Mouse (Mus musculus): ENCODE data around the gene Olfr1047. TPM values are rescaled to one million over a fixed set of nuclear protein-coding genes. Genes with fewer than 3 reads are reported as not detected.
"Not testable (repeated sequence)": the region's sequence is repeated elsewhere in the genome, so short reads cannot be mapped to it uniquely, and the experiment has no call there.

The Olfr1047 gene
- polyA plus RNA-seq (2016; fragmentation: Nextera tagmentation; extraction: Ambion mirVana) = not detected in 2 replicates

DNA sequence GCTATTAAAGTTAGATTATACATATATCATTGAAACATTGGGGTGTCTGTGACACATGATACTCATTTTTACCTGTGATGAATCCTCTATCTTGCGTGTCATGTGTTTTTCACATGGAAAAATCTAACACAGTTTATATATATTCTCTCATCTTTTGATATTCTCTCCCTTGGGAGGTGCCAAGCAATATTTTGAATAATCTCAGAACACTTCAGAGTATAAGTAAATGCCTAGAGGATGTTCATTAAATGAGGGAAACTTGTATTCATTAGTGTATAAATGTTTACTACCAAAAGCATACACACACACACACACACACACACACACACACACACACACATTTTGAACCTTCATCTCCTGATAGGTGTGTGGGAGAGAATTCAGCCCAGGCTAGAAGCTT, at the start of gene Olfr1047:
TSS of gene Olfr1047 (minus strand) at position 101 of the 400 bp plus-strand sequence.
- Histone ChIP-seq H3K27ac (replicated peaks) (no peak within 1 kb of the TSS), H3K36me3 (replicated peaks) (no peaks in the 10 kb centered on the region), H3K4me3 (no peak within 1 kb of the TSS), H3K9me3 (no peaks in the 10 kb centered on the region), H3K27me3 (replicated peaks; ENCODE audit: low read depth, poor library complexity, severe bottlenecking) (no peaks in the 10 kb centered on the region), H3K4me1 (no peaks in the 10 kb centered on the region)
- WGBS = 91% methylated on average over 1 of the region's 1 CpGs
- no peak for DNase-seq (ENCODE audit: low spot score)

DNA sequence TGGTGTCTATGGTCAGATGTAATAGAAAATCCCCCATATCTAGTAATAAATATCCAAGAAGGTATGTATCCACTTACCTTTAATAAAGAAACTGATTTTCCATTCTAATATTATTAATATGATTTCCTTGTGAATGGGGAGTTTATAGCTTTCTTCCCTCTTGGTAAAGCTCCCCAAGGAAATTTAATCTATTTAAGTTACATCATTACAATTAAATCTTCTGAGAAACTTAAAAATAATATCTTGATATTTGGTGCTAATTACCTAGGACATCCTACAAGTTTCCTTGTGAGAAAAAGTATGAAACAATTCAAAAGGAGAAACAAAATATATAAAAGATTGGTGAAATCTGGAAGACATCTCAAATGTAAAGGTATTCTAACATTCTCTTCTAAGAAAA, 47.8 kb upstream of the Olfr1047 start, which contains the start of gene Olfr1051:
TSS of gene Olfr1051 (minus strand) at position 101 of the 400 bp plus-strand sequence.
- H3K9me3 ChIP-seq; H3K27ac ChIP-seq (replicated peaks); H3K4me1 ChIP-seq; H3K36me3 ChIP-seq (replicated peaks); DNase-seq (ENCODE audit: low spot score); H3K4me3 ChIP-seq; H3K27me3 ChIP-seq (replicated peaks; ENCODE audit: low read depth, poor library complexity, severe bottlenecking): not testable (repeated sequence)

DNA sequence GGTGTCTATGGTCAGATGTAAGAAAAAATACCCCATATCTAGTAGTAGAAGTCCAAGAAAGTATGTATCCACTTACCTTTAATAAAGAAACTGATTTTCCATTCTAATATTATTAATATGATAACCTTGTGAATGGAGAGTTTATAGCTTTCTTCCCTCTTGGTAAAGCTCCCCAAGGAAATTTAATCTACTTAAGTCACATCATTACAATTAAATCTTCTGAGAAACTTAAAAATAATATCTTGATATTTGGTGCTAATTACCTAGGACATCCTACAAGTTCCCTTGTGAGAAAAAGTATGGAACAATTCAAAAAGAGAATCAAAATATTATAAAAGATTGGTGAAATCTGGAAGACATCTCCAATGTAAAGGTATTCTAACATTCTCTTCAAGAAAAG, 27.0 kb upstream of the Olfr1047 start, which contains the start of gene Olfr1049:
TSS of gene Olfr1049 (minus strand) at position 101 of the 400 bp plus-strand sequence.
- H3K4me3 ChIP-seq = not testable (repeated sequence)

DNA sequence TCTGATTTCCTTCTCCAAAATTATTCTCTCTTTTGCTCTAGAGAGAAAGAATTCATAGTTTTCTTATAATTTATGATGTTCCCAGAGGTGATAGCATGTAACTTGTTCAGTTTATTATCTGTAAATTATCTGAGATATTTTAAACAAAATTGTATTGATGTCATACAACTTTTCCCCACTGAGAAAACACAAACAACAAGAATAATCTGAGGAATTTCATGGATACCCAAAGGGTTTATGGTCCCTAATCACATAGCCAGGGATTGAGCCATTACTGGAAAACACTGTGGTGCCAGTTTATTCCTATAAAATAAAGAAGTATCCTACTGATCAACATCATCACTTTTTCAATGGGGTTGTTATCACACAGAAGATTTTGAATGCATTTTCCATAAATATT, 9.0 kb upstream of the Olfr1047 start, which contains the start of gene Olfr1048:
TSS of gene Olfr1048 (minus strand) at position 101 of the 400 bp plus-strand sequence.
- Histone ChIP-seq H3K27ac (replicated peaks) (no peak within 1 kb of the TSS), H3K27me3 (replicated peaks; ENCODE audit: low read depth, poor library complexity, severe bottlenecking) (no peaks in the 10 kb centered on the region), H3K4me1 (no peaks in the 10 kb centered on the region), H3K4me3 (no peak within 1 kb of the TSS), H3K36me3 (replicated peaks) (no peaks in the 10 kb centered on the region), H3K9me3 (no peaks in the 10 kb centered on the region)
- DNase-seq (ENCODE audit: low spot score) = no peak

More for the DNA sequence above, 27.0 kb upstream of the Olfr1047 start, which contains the start of gene Olfr1049:
- not testable (repeated sequence) for H3K4me1 ChIP-seq; H3K36me3 ChIP-seq (replicated peaks); H3K27me3 ChIP-seq (replicated peaks; ENCODE audit: low read depth, poor library complexity, severe bottlenecking); DNase-seq (ENCODE audit: low spot score); H3K9me3 ChIP-seq; H3K27ac ChIP-seq (replicated peaks)

DNA sequence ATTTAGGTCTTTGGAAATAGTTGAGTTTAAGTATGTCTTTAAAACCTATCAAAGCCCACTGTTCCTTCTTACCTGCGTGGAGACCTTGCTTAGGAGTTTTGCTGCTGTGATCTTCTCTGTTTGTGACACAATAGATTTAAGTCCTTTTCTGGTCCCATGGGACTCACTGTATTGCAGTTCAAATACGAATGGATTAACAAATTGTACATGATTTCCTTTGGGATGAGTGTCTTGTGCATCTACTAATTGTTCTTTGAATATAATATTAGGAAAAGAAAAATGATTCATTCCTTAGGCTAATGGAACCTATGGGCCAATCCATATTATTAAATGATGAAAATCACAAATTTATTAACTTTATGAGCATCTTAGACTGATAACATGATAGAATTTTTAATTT, 12.0 kb downstream of the Olfr1047 start, which contains the start of gene Olfr1046:
TSS of gene Olfr1046 (minus strand) at position 101 of the 400 bp plus-strand sequence.
- Histone ChIP-seq H3K4me1 (no peaks in the 10 kb centered on the region), H3K9me3 (no peaks in the 10 kb centered on the region), H3K4me3 (no peak within 1 kb of the TSS), H3K27me3 (replicated peaks; ENCODE audit: low read depth, poor library complexity, severe bottlenecking) (no peaks in the 10 kb centered on the region), H3K27ac (replicated peaks) (no peak within 1 kb of the TSS), H3K36me3 (replicated peaks) (no peaks in the 10 kb centered on the region)
- WGBS = 77% methylated on average over 2 of the region's 2 CpGs
- no peak for DNase-seq (ENCODE audit: low spot score)

DNA sequence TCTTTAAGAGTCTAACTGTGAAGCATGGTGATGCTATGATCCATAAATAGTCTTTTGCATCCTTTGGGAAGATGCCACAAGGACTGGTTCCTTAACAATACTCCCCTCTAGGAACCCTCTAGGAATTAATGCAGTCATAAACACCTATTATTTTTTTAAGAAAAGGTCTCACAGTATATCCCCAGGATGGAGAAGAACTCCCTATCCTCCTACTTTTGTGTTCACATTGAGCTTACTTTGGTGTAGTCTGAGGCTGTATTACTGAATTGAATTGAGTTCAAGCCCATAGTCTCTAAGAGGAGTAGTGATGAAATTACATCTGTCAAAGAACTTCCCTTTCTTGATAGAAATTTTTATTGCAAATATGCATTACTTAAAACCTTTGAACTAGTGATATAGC, 28.3 kb downstream of the Olfr1047 start, which contains the start of gene Olfr1045:
TSS of gene Olfr1045 (minus strand) at position 101 of the 400 bp plus-strand sequence.
- Histone ChIP-seq H3K36me3 (replicated peaks) (no peaks in the 10 kb centered on the region), H3K27ac (replicated peaks) (no peak within 1 kb of the TSS), H3K27me3 (replicated peaks; ENCODE audit: low read depth, poor library complexity, severe bottlenecking) (no peaks in the 10 kb centered on the region), H3K4me1 (peaks cover 3% of the 10 kb centered on the region; the same call in 1 of the 2 replicates), H3K4me3 (no peak within 1 kb of the TSS), H3K9me3 (no peaks in the 10 kb centered on the region)
- DNase-seq (ENCODE audit: low spot score) = no peak

DNA sequence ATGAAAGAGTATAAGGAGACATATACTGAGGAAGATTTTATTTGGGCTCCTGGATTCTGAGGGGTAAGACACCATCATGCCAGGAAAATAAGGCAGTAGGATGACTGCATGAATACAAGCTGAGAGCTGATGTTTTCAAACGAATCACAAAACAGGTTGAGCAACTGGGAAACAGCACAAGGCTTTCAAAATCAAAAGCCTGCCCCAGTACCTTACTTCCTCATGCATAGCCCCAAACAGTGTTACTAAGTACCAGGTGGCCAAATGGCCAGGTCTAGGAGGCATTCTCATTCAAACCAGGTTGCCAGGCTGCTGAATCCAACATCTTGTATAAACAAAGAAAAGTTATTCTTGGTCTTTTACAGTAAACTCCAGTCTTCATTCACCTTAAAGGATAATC, 35.3 kb downstream of the Olfr1047 start:
- no peaks in the 10 kb centered on the region for H3K36me3 ChIP-seq (replicated peaks)
- no peaks in the 10 kb centered on the region for H3K4me1 ChIP-seq
- no peak for DNase-seq (ENCODE audit: low spot score)
- 65% methylated on average over 1 of the region's 1 CpGs for WGBS
- no peak overlapping the region for H3K4me3 ChIP-seq
- H3K27ac ChIP-seq (replicated peaks) = no peak overlapping the region
- H3K9me3 ChIP-seq = no peaks in the 10 kb centered on the region
- H3K27me3 ChIP-seq (replicated peaks; ENCODE audit: low read depth, poor library complexity, severe bottlenecking) = no peaks in the 10 kb centered on the region

DNA sequence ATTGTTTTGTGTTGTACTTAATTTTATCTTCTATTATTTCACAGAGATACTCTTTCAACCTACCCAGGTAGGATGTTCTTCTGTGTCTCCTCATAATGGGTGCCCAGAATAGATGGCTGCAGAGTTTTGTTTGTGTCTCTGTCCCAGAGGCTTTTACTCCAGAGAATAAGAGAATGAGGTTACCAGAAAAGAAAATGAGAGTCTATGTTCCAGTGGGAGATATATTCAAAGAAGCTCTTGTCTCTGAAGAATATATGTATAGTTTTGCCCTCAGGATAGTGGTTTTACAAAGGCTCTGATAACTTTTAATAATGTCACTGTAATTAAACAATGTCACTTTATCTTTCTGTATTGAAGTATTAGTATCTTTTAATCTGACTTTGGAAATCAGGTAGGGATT, 45.6 kb downstream of the Olfr1047 start, which contains the start of gene Olfr52:
TSS of gene Olfr52 (minus strand) at position 101 of the 400 bp plus-strand sequence.
- Histone ChIP-seq H3K27me3 (replicated peaks; ENCODE audit: low read depth, poor library complexity, severe bottlenecking) (no peaks in the 10 kb centered on the region), H3K36me3 (replicated peaks) (no peaks in the 10 kb centered on the region), H3K27ac (replicated peaks) (no peak within 1 kb of the TSS), H3K9me3 (no peaks in the 10 kb centered on the region), H3K4me1 (no peaks in the 10 kb centered on the region), H3K4me3 (no peak within 1 kb of the TSS)
- DNase-seq (ENCODE audit: low spot score) = no peak

DNA sequence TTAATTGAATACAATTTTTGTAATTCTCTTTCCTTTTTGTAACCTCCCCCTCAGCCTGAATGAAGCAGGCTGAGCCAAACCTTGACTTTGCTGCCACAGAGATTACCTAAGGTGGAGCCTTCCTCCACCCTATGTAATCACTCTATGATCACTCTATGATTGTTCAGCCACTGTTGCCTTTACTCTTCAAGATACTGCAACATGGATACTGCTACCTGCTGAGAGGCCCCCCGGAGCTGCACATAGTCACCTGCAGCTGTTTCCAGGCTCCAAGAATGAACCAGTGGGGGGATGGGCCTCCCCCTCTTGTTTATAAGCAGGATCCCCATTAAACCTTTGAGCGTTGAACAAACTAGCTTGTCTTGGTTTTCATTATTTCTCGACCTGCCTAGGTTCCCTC, 51.3 kb downstream of the Olfr1047 start:
- Histone ChIP-seq H3K27me3 (replicated peaks; ENCODE audit: low read depth, poor library complexity, severe bottlenecking) (no peaks in the 10 kb centered on the region), H3K36me3 (replicated peaks) (no peaks in the 10 kb centered on the region), H3K4me1 (no peaks in the 10 kb centered on the region), H3K4me3 (no peak overlapping the region), H3K9me3 (no peaks in the 10 kb centered on the region), H3K27ac (replicated peaks) (no peak overlapping the region)
- 76% methylated on average over 3 of the region's 3 CpGs for WGBS
- DNase-seq (ENCODE audit: low spot score) = no peak

DNA sequence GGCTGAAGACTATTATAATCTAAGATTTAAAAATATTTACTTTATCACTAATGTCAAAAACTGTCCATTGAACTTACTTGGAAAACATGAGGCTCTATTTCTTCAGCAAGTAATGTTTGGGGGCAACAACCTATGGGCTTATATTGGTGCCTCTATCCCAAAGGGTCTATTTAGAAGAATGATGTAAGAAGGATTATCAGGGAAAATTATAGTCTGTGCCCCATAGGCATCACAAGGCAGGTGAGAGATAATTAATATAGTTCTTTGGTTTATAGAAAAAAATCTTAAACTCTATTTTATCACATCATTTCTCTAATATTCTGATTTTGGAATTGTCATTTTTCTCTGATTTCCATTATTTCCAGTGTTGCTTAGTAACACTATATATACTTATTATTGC, 53.5 kb downstream of the Olfr1047 start, which contains the start of gene Olfr1044:
TSS of gene Olfr1044 (minus strand) at position 101 of the 400 bp plus-strand sequence.
- Histone ChIP-seq H3K36me3 (replicated peaks) (no peaks in the 10 kb centered on the region), H3K9me3 (no peaks in the 10 kb centered on the region), H3K4me1 (no peaks in the 10 kb centered on the region), H3K27ac (replicated peaks) (no peak within 1 kb of the TSS), H3K27me3 (replicated peaks; ENCODE audit: low read depth, poor library complexity, severe bottlenecking) (no peaks in the 10 kb centered on the region), H3K4me3 (no peak within 1 kb of the TSS)
- no peak for DNase-seq (ENCODE audit: low spot score)

Other genes with a start within 250 kb of the Olfr1047 start
- not detected in 2 replicates for gene Olfr1031, start 241.1 kb downstream of the Olfr1047 start, polyA plus RNA-seq (2016; fragmentation: Nextera tagmentation; extraction: Ambion mirVana)
- gene Olfr1032, start 225.9 kb downstream of the Olfr1047 start, polyA plus RNA-seq (2016; fragmentation: Nextera tagmentation; extraction: Ambion mirVana) = not detected in 2 replicates
- gene Olfr1033, start 210.8 kb downstream of the Olfr1047 start, polyA plus RNA-seq (2016; fragmentation: Nextera tagmentation; extraction: Ambion mirVana) = not detected in 2 replicates
- gene Olfr1034, start 185.5 kb downstream of the Olfr1047 start, polyA plus RNA-seq (2016; fragmentation: Nextera tagmentation; extraction: Ambion mirVana) = not detected in 2 replicates
- gene Olfr1036, start 157.4 kb downstream of the Olfr1047 start, polyA plus RNA-seq (2016; fragmentation: Nextera tagmentation; extraction: Ambion mirVana) = not detected in 2 replicates
- not detected in 2 replicates for gene Olfr1037, start 144.0 kb downstream of the Olfr1047 start, polyA plus RNA-seq (2016; fragmentation: Nextera tagmentation; extraction: Ambion mirVana)
- gene Olfr1039, start 95.5 kb downstream of the Olfr1047 start, polyA plus RNA-seq (2016; fragmentation: Nextera tagmentation; extraction: Ambion mirVana) = not detected in 2 replicates
- not detected in 2 replicates for gene Olfr1040, start 84.7 kb downstream of the Olfr1047 start, polyA plus RNA-seq (2016; fragmentation: Nextera tagmentation; extraction: Ambion mirVana)
- gene Olfr1042, start 69.6 kb downstream of the Olfr1047 start, polyA plus RNA-seq (2016; fragmentation: Nextera tagmentation; extraction: Ambion mirVana) = not detected in 2 replicates
- gene Olfr1043, start 63.9 kb downstream of the Olfr1047 start, polyA plus RNA-seq (2016; fragmentation: Nextera tagmentation; extraction: Ambion mirVana) = not detected in 2 replicates
- not detected in 2 replicates for gene Olfr1044, start 53.6 kb downstream of the Olfr1047 start, polyA plus RNA-seq (2016; fragmentation: Nextera tagmentation; extraction: Ambion mirVana)
- not detected in 2 replicates for gene Olfr52, start 45.7 kb downstream of the Olfr1047 start, polyA plus RNA-seq (2016; fragmentation: Nextera tagmentation; extraction: Ambion mirVana)
- not detected in 2 replicates for gene Olfr1045, start 28.4 kb downstream of the Olfr1047 start, polyA plus RNA-seq (2016; fragmentation: Nextera tagmentation; extraction: Ambion mirVana)
- not detected in 2 replicates for gene Olfr1046, start 12.1 kb downstream of the Olfr1047 start, polyA plus RNA-seq (2016; fragmentation: Nextera tagmentation; extraction: Ambion mirVana)
- not detected in 2 replicates for gene Olfr1048, start 8.9 kb upstream of the Olfr1047 start, polyA plus RNA-seq (2016; fragmentation: Nextera tagmentation; extraction: Ambion mirVana)
- gene Olfr1049, start 26.9 kb upstream of the Olfr1047 start, polyA plus RNA-seq (2016; fragmentation: Nextera tagmentation; extraction: Ambion mirVana) = not detected in 2 replicates
- gene Olfr1051, start 47.7 kb upstream of the Olfr1047 start, polyA plus RNA-seq (2016; fragmentation: Nextera tagmentation; extraction: Ambion mirVana) = not detected in 2 replicates
- gene Olfr1052, start 61.1 kb upstream of the Olfr1047 start, polyA plus RNA-seq (2016; fragmentation: Nextera tagmentation; extraction: Ambion mirVana) = not detected in 2 replicates
- gene Olfr1053, start 83.9 kb upstream of the Olfr1047 start, polyA plus RNA-seq (2016; fragmentation: Nextera tagmentation; extraction: Ambion mirVana) = not detected in 2 replicates
- gene Olfr1054, start 104.0 kb upstream of the Olfr1047 start, polyA plus RNA-seq (2016; fragmentation: Nextera tagmentation; extraction: Ambion mirVana) = not detected in 2 replicates
- not detected in 2 replicates for gene Olfr1055, start 118.9 kb upstream of the Olfr1047 start, polyA plus RNA-seq (2016; fragmentation: Nextera tagmentation; extraction: Ambion mirVana)
- gene Olfr1056, start 131.1 kb upstream of the Olfr1047 start, polyA plus RNA-seq (2016; fragmentation: Nextera tagmentation; extraction: Ambion mirVana) = not detected in 2 replicates
- not detected in 2 replicates for gene Olfr1057, start 147.0 kb upstream of the Olfr1047 start, polyA plus RNA-seq (2016; fragmentation: Nextera tagmentation; extraction: Ambion mirVana)
- gene Olfr1058, start 157.2 kb upstream of the Olfr1047 start, polyA plus RNA-seq (2016; fragmentation: Nextera tagmentation; extraction: Ambion mirVana) = not detected in 2 replicates
- gene Olfr1061, start 182.6 kb upstream of the Olfr1047 start, polyA plus RNA-seq (2016; fragmentation: Nextera tagmentation; extraction: Ambion mirVana) = not detected in 2 replicates
- not detected in 2 replicates for gene Olfr1062, start 195.3 kb upstream of the Olfr1047 start, polyA plus RNA-seq (2016; fragmentation: Nextera tagmentation; extraction: Ambion mirVana)
- not detected in 2 replicates for gene Olfr1065, start 219.2 kb upstream of the Olfr1047 start, polyA plus RNA-seq (2016; fragmentation: Nextera tagmentation; extraction: Ambion mirVana)
- not detected in 2 replicates for gene Olfr1066, start 224.9 kb upstream of the Olfr1047 start, polyA plus RNA-seq (2016; fragmentation: Nextera tagmentation; extraction: Ambion mirVana)

All from embryonic facial prominence, embryonic 10.5 days (tissue).